Mouse (Mus musculus) adrenal gland (tissue): ENCODE results near the gene Catsper4.

ENCODE experiments used
- intact Hi-C: fragments of 180-260 bp; cut with DNase I; formaldehyde crosslinking; loops from one replicate; pipeline ENCODE4 v1.15.1; 2025

The Catsper4 gene

GRCm38 (mm10) chr4:134251241-134252130 lies 24.3 kb upstream of the Catsper4 start:
- intact Hi-C loops, result no loop called here

GRCm38 (mm10) chr4:134250930-134251240 lies 23.7 kb upstream of the Catsper4 start:
- intact Hi-C loops, result no loop called here

DNA sequence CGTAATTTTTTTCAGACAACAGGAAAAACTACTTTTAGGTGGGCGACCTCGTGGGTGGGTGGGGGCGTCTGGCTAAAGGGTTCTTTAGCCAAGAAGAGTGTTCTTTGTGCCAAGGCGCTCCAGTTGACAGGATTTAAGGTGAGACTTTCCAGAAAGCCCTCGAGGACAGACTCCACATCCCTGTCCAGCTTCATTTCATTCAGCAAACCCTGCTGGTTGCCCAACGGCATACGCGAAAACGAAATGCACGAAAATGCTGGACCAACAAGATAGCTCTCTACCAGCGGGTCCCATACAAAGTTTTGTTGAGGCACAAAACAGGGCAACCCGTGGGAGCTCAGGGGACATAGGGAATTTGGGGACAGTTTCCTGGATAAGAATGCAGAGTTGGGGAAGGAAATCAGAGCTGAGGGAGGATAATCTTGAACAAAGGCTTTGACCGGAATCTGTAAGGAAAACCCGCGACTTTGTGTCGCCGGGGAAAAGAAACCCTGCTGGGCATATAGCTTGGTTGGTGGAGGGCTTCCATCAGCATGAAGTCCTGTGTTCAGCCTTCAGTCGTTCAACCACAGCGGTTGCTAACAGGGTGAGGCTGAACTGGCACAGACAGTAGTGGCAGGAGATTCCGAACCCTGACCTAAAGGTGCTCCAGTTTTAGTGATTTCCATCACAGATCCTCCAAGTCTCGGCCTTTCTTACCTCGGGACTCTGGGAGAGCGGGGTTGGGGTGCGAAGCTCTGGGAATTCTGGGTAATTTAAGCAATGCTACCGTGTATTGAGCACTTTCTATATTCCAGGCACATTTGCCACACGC lies 23.1 kb upstream of the Catsper4 start:
- intact Hi-C loops, result no loop called here

GRCm38 (mm10) chr4:134249651-134250050 lies 22.5 kb upstream of the Catsper4 start:
- intact Hi-C loops, result loop anchor here (5.0 kb wide), 2 partner anchors 38 to 143 kb away; partner anchors contain the start of gene Pdik1l

- intact Hi-C loops, result loop anchor here (5.0 kb wide), 2 partner anchors 41 to 146 kb away; partner anchors contain the start of gene Pdik1l
Observed at GRCm38 (mm10) chr4:134246719-134247258, 19.6 kb upstream of the Catsper4 start, which contains the start of gene Gm30191. Gene Gm30191 (plus strand): TSS chr4:134246935.

- intact Hi-C loops, result loop anchor here (5.0 kb wide), 2 partner anchors 41 to 146 kb away; partner anchors contain the start of gene Pdik1l
Observed at GRCm38 (mm10) chr4:134246256-134246655, 19.1 kb upstream of the Catsper4 start.

GRCm38 (mm10) chr4:134245148-134245843 lies 18.1 kb upstream of the Catsper4 start, which contains the start of gene Zfp593:
Gene Zfp593 (minus strand): TSS chr4:134245592.
- intact Hi-C loops, result loop anchor here (2.0 to 5.0 kb wide), 3 partner anchors 42 to 147 kb away; partner anchors contain the start of genes Cep85 and Pdik1l

DNA sequence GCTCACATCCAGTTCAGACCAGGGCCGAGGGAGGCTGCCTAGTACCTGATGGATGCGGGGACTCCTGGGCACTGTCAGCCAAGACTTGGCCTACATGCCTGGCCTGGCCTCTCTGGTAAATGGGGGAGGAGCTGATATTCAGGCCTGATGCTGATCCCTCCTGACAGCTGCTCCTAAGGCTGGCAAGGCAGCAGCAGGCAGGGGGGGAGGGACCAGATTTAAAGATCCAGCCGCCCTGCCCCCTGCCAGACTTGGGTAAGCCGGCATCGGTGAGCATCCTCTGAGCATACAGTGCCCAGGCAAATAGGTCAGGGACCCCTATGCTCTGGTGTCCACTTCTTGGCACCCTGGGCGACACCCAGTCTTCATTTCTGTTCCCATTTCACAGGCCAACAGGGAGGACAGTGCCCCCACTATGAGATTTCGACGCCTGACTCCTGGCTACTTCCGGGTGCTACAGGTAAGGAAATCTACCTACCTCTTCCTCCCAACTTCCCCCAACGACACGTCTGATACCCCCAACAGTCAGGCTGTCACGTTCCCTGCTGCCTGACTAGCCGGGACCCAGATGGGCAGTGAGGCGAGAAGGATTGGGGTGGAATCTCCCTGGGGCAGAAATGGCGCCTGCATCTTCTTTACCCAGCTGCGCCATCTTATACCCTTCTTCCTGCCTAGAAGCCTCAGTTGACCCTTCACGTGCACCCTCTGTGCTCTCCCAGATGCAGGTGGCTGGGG lies 16.5 kb upstream of the Catsper4 start, which contains the start of gene E130218I03Rik:
TSS of gene E130218I03Rik (plus strand) at position 147 of the 735 bp plus-strand sequence.
- intact Hi-C loops, result loop anchor here (2.0 kb wide), 1 partner anchor 57 kb away; the partner anchor contains the start of gene Cep85

DNA sequence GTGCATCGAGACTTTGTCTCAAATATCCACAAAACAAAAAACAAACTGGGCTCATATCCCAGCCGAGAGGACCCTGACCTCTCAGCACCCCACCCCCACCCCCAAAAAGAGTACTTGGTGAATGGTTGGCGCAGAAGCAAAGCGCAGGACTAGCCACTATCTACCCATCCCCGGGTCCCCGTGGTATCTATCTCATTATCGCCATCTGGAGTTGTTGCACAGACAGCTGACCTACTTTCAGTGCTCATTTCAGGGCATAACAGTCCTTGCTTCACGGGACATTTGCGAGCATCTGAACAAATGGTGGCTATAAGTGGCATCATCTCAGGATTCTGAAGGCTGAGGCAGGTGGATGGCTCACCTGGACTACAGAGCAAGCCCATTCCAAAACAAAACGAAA lies 11.5 kb upstream of the Catsper4 start:
- intact Hi-C loops, result no loop called here

- intact Hi-C loops, result no loop called here
Observed at GRCm38 (mm10) chr4:134238279-134238651, 11.1 kb upstream of the Catsper4 start, which contains the start of gene Cnksr1. Gene Cnksr1 (minus strand): TSS chr4:134238399.

DNA sequence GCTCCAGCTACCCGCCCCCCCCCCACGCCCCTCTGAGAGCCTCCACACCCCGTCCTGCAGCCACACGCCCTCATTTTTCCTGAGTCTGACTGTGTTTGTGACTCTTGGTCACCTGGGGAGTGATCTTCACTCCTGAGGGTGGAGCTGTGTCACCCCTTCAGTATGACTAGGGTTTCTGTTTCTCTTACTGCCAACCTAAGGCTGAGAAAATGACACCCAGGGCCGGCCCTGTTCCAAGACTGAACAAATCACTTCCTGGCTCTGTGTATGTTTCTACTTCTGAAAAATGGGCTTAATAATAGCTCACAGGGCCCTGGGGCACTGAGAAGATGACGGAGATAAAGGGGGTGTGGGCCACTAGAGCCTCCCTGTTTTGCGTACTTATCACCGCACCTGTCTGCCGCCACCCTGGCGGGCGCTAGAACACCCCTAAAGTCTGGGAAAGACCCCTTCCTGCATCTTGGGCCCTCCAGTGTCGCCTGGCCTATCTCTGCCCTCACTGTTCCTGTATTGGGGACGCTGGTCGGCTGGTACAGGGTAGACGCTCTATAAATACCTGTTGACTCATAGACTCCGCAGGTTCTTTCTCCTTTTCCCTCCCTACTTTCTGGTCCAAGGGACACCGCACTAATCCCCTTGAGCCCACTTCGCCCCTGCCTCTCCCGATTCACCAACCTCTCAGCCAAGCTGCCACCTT lies 10.5 kb upstream of the Catsper4 start:
- intact Hi-C loops, result no loop called here

DNA sequence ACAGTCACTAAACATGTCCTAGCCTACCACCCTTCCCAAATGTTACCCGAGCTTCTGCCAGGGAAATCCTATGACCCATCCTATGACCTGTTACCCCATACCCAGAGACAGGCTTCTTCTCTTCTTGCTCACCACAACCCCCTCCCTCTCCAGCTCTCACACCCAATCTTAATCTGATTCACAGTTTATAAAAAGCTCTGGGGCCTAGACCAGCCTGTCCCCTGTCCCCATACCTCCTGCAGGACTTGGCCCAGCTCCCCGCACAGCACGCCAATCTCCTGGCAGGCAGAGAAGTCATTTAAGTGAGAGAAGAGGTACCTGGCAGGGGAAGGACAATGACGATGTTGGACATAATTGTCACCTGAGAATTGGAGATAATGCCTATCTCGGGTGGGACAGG lies 7.7 kb upstream of the Catsper4 start:
- intact Hi-C loops, result no loop called here

DNA sequence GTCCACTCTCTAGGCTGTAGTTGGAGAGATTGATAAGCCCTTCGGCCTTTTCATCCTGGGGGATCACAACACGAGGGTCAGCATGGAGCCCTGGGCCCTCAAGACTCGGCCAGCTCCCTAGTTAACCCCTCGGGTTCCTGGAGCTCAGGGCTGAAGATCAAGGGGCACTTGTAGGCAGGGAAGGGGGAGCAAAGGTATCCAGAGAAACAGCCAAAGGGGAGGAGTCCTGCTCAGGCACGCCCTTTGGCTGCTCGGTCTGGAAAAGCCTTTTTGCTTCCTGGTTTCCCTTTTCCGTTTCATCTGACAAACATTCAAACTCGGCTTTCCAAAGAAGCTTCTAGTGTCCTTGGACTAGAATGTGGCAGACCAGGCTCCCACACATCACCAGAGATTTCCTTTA lies 3.2 kb upstream of the Catsper4 start:
- intact Hi-C loops, result no loop called here

- intact Hi-C loops, result no loop called here
Observed at GRCm38 (mm10) chr4:134222793-134223600, 4.2 kb downstream of the Catsper4 start.

GRCm38 (mm10) chr4:134206488-134207053 lies 20.6 kb downstream of the Catsper4 start:
- intact Hi-C loops, result no loop called here

- intact Hi-C loops, result no loop called here
Observed at GRCm38 (mm10) chr4:134203340-134203896, 23.8 kb downstream of the Catsper4 start.

DNA sequence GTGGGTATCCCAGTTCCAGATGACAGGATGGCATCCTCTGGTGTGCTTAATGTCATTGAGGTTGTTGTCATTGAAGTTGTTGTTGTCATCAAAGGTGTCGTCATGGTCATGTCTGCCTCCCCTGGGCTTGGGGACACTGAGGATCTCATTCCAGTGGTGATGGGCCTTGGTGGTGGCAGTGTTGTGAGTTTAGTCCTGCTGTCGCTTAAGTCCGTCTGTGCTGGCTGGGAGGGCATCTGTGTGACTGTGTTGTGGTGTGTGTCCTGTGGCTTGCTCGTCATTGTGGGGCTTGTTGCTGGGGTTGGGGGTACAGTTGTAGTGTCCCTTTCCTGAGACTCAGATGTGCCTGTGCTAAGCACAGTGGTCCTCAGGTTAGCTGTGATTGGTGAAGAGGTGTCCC lies 24.3 kb downstream of the Catsper4 start, which contains the start of gene Gm7534:
TSS of gene Gm7534 (minus strand) at position 101 of the 400 bp plus-strand sequence.
- intact Hi-C loops, result no loop called here

GRCm38 (mm10) chr4:134199371-134199770 lies 27.8 kb downstream of the Catsper4 start:
- intact Hi-C loops, result no loop called here
